Mouse (Mus musculus) neural tube, embryonic 11.5 days (tissue): ENCODE results near the gene Zfp366. TPM values are rescaled to one million over a fixed set of nuclear protein-coding genes. Genes with fewer than 3 reads are reported as not detected.

Source experiments
- ATAC-seq: fragments of 200-750 bp; cut with Nextera tagmentation; 2 replicates; pipeline ENCODE4 v1.8.0; 2017; ENCODE audit warnings: moderate number of reproducible peaks, mild to moderate bottlenecking, moderate TSS enrichment, moderate library complexity; ENCODE audit not compliant: insufficient read depth, low FRiP score, low TSS enrichment
- DNase-seq: peaks from one replicate; pipeline ENCODE4 v3.0.0-alpha.2; 2015; ENCODE audit warnings: low spot score
- H3K27ac ChIP-seq: fragments of 300-500 bp; sonication (generic); 2 replicates; pipeline ENCODE4 v1.5.1; 2014; ENCODE audit warnings: low read depth, mild to moderate bottlenecking, low read length
- H3K27me3 ChIP-seq: fragments of 300-500 bp; sonication (generic); 2 replicates; pipeline ENCODE4 v1.6.1; 2014; ENCODE audit warnings: mild to moderate bottlenecking, low read length, mixed read lengths; ENCODE audit not compliant: control insufficient read depth, insufficient read depth
- H3K36me3 ChIP-seq: fragments of 300-500 bp; sonication (generic); 2 replicates; pipeline ENCODE4 v1.6.1; 2014; ENCODE audit warnings: mild to moderate bottlenecking, low read length, moderate library complexity, mixed read lengths; ENCODE audit not compliant: control insufficient read depth, insufficient read depth
- H3K4me1 ChIP-seq: fragments of 300-500 bp; sonication (generic); 2 replicates; pipeline ENCODE4 v1.6.1; 2014; ENCODE audit warnings: low read length, mixed read lengths; ENCODE audit not compliant: control insufficient read depth, insufficient read depth
- H3K4me2 ChIP-seq: fragments of 300-500 bp; sonication (generic); 2 replicates; pipeline ENCODE4 v1.6.1; 2014; ENCODE audit warnings: low read depth, mild to moderate bottlenecking, moderate library complexity
- H3K4me3 ChIP-seq: fragments of 300-500 bp; sonication (generic); 2 replicates; pipeline ENCODE4 v1.5.1; 2014; ENCODE audit warnings: low read depth, low read length
- H3K9ac ChIP-seq: fragments of 300-500 bp; sonication (generic); 2 replicates; pipeline ENCODE4 v1.6.1; 2014; ENCODE audit warnings: mild to moderate bottlenecking, low read length
- H3K9me3 ChIP-seq: fragments of 300-500 bp; sonication (generic); 2 replicates; pipeline ENCODE4 v1.6.1; 2016; ENCODE audit warnings: low read length; ENCODE audit not compliant: control insufficient read depth
- WGBS: fragments of 180-500 bp; shearing (Covaris S2); extraction: QIAGEN DNeasy Blood & Tissue Kit; methylation state at CpG from one replicate; pipeline ENCODE4 v1.1.7; 2014; 5-methylcytosine and 5-hydroxymethylcytosine counted together
- polyA plus RNA-seq: library from polyadenylated mRNA; unstranded; fragments of >200 nt; fragmentation: Nextera tagmentation; extraction: Ambion mirVana; gene quantifications from 2 replicates; pipeline ENCODE4 v1.2.1, GENCODE M21; 2014

The Zfp366 gene
- polyA plus RNA-seq, 1 experiment from 2014 or later, result 0.85 TPM

GRCm38 (mm10) chr13:99183257-99183895 is 1.2 kb upstream of the Zfp366 start:
- H3K9ac ChIP-seq, result no peak overlapping the region
- DNase-seq (no peak), ATAC-seq (no peak)
- no peaks in the 10 kb centered on the region for H3K9me3 ChIP-seq
- no peak overlapping the region for H3K27ac ChIP-seq
- WGBS, result 83% methylated on average over 3 of the region's 3 CpGs
- H3K4me2 ChIP-seq, result no peak overlapping the region
- H3K4me1 ChIP-seq, result no peaks in the 10 kb centered on the region
- no peaks in the 10 kb centered on the region for H3K36me3 ChIP-seq
- no peak overlapping the region for H3K4me3 ChIP-seq
- no peaks in the 10 kb centered on the region for H3K27me3 ChIP-seq

- no peak overlapping the region for H3K27ac ChIP-seq
- H3K4me1 ChIP-seq, result no peaks in the 10 kb centered on the region
- ATAC-seq (no peak), DNase-seq (no peak)
- 85% methylated on average over 10 of the region's 10 CpGs for WGBS
- no peaks in the 10 kb centered on the region for H3K36me3 ChIP-seq
- H3K27me3 ChIP-seq, result no peaks in the 10 kb centered on the region
- H3K4me3 ChIP-seq, result no peak overlapping the region
- H3K9ac ChIP-seq, result no peak overlapping the region
- H3K9me3 ChIP-seq, result no peaks in the 10 kb centered on the region
- H3K4me2 ChIP-seq, result no peak overlapping the region
Observed at GRCm38 (mm10) chr13:99185573-99185972, 950 bp downstream of the Zfp366 start.

GRCm38 (mm10) chr13:99186138-99186853 is 1.7 kb downstream of the Zfp366 start:
- ATAC-seq (no peak), DNase-seq (no peak)
- no peaks in the 10 kb centered on the region for H3K9me3 ChIP-seq
- no peak overlapping the region for H3K4me3 ChIP-seq
- no peak overlapping the region for H3K9ac ChIP-seq
- no peak overlapping the region for H3K27ac ChIP-seq
- H3K4me2 ChIP-seq, result no peak overlapping the region
- 97% methylated on average over 10 of the region's 10 CpGs for WGBS
- no peaks in the 10 kb centered on the region for H3K27me3 ChIP-seq
- no peaks in the 10 kb centered on the region for H3K36me3 ChIP-seq
- peaks cover 2% of the 10 kb centered on the region; the same call in 1 of the 2 replicates for H3K4me1 ChIP-seq

- Histone ChIP-seq H3K4me2 (no peak overlapping the region), H3K36me3 (no peaks in the 10 kb centered on the region), H3K4me1 (peaks cover 2% of the 10 kb centered on the region; the same call in 1 of the 2 replicates), H3K4me3 (no peak overlapping the region), H3K27me3 (no peaks in the 10 kb centered on the region), H3K27ac (no peak overlapping the region), H3K9me3 (no peaks in the 10 kb centered on the region), H3K9ac (no peak overlapping the region)
- DNase-seq, result no peak
- ATAC-seq, result no peak
- 90% methylated on average over 7 of the region's 7 CpGs for WGBS
Observed at GRCm38 (mm10) chr13:99186859-99187258, 2.2 kb downstream of the Zfp366 start.

GRCm38 (mm10) chr13:99187456-99187855 is 2.8 kb downstream of the Zfp366 start:
- 88% methylated on average over 11 of the region's 11 CpGs for WGBS
- no peak for ATAC-seq
- no peak overlapping the region for H3K27ac ChIP-seq

GRCm38 (mm10) chr13:99188625-99189024 is 4.0 kb downstream of the Zfp366 start:
- 85% methylated on average over 8 of the region's 8 CpGs for WGBS
- no peak for DNase-seq

More at GRCm38 (mm10) chr13:99187456-99187855, 2.8 kb downstream of the Zfp366 start:
- Histone ChIP-seq H3K27me3 (no peaks in the 10 kb centered on the region), H3K36me3 (no peaks in the 10 kb centered on the region), H3K9me3 (no peaks in the 10 kb centered on the region), H3K4me3 (no peak overlapping the region), H3K4me1 (peaks cover 2% of the 10 kb centered on the region; the same call in 1 of the 2 replicates), H3K4me2 (no peak overlapping the region), H3K9ac (no peak overlapping the region)
- DNase-seq, result no peak

GRCm38 (mm10) chr13:99189671-99190070 is 5.0 kb downstream of the Zfp366 start:
- no peak overlapping the region for H3K9ac ChIP-seq
- H3K27ac ChIP-seq, result no peak overlapping the region
- no peaks in the 10 kb centered on the region for H3K36me3 ChIP-seq
- H3K4me3 ChIP-seq, result no peak overlapping the region
- H3K27me3 ChIP-seq, result no peaks in the 10 kb centered on the region
- no peak for ATAC-seq
- WGBS, result 76% methylated on average over 3 of the region's 3 CpGs
- H3K9me3 ChIP-seq, result no peaks in the 10 kb centered on the region
- no peak overlapping the region for H3K4me2 ChIP-seq
- peaks cover 2% of the 10 kb centered on the region; the same call in 1 of the 2 replicates for H3K4me1 ChIP-seq
- DNase-seq, result no peak

More at GRCm38 (mm10) chr13:99188625-99189024, 4.0 kb downstream of the Zfp366 start:
- Histone ChIP-seq H3K4me2 (no peak overlapping the region), H3K9me3 (no peaks in the 10 kb centered on the region), H3K36me3 (no peaks in the 10 kb centered on the region), H3K4me1 (peaks cover 2% of the 10 kb centered on the region; the same call in 1 of the 2 replicates), H3K27me3 (no peaks in the 10 kb centered on the region), H3K4me3 (no peak overlapping the region), H3K9ac (no peak overlapping the region), H3K27ac (no peak overlapping the region)
- ATAC-seq, result no peak

GRCm38 (mm10) chr13:99190466-99190865 is 5.8 kb downstream of the Zfp366 start:
- Histone ChIP-seq H3K9me3 (no peaks in the 10 kb centered on the region), H3K4me2 (no peak overlapping the region), H3K4me1 (peaks cover 2% of the 10 kb centered on the region; the same call in 1 of the 2 replicates), H3K4me3 (no peak overlapping the region), H3K36me3 (no peaks in the 10 kb centered on the region), H3K27ac (no peak overlapping the region), H3K27me3 (no peaks in the 10 kb centered on the region), H3K9ac (no peak overlapping the region)
- ATAC-seq (no peak), DNase-seq (no peak)
- WGBS, result 75% methylated on average over 11 of the region's 11 CpGs

GRCm38 (mm10) chr13:99191063-99191462 is 6.4 kb downstream of the Zfp366 start:
- H3K4me2 ChIP-seq, result no peak overlapping the region
- H3K27me3 ChIP-seq, result no peaks in the 10 kb centered on the region
- WGBS, result 85% methylated on average over 13 of the region's 13 CpGs
- no peak overlapping the region for H3K9ac ChIP-seq
- DNase-seq (no peak), ATAC-seq (no peak)
- H3K27ac ChIP-seq, result no peak overlapping the region
- peaks cover 2% of the 10 kb centered on the region; the same call in 1 of the 2 replicates for H3K4me1 ChIP-seq
- no peaks in the 10 kb centered on the region for H3K9me3 ChIP-seq
- H3K36me3 ChIP-seq, result no peaks in the 10 kb centered on the region
- no peak overlapping the region for H3K4me3 ChIP-seq
